Mouse (Mus musculus): Measurements from ENCODE around the gene F2. TPM values are rescaled to one million over a fixed set of nuclear protein-coding genes. Genes with fewer than 3 reads are reported as not detected.

The F2 gene
- 0.73 and 15.9 TPM in 2 replicates for polyA plus RNA-seq (2016; fragmentation: Nextera tagmentation; extraction: Ambion mirVana)

DNA sequence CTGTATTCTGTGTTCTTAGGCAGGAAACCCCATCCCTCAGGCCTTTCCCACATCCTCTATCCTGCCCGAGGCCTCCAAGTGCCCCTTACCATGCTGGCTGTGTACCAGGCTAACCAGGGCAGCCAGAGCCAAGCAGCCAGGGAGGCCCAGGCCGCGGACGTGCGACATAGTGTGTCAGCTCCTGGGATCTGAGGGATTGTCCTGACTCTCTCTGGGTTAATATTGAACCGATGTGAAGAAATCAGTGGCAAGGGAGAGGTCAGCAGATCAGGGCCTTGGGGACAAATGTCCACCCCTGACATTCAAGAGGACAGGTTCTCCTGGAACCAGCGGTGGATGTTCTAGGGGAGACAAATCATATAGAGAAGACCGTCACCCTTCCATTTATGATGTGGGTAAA lies at the start of gene F2:
TSS of gene F2 (minus strand) at position 186 of the 400 bp plus-strand sequence.
- H3K36me3 ChIP-seq = no peaks in the 10 kb centered on the region
- H3K27ac ChIP-seq = peak within 1 kb of the TSS; percentile 31; the same call in 1 of the 2 replicates
- no peaks in the 10 kb centered on the region for H3K27me3 ChIP-seq (ENCODE audit: insufficient read depth, poor library complexity, severe bottlenecking)
- no peaks in the 10 kb centered on the region for H3K9me3 ChIP-seq
- H3K4me3 ChIP-seq = no peak within 1 kb of the TSS
- WGBS = 86% methylated on average over 8 of the region's 8 CpGs
- no peak for DNase-seq (ENCODE audit: low spot score)
- H3K4me1 ChIP-seq = peaks cover 19% of the 10 kb centered on the region

- Histone ChIP-seq H3K36me3 (peaks cover 72% of the 10 kb centered on the region), H3K27ac (no peak overlapping the region), H3K4me3 (no peak overlapping the region), H3K27me3 (ENCODE audit: insufficient read depth, poor library complexity, severe bottlenecking) (no peaks in the 10 kb centered on the region), H3K9me3 (no peaks in the 10 kb centered on the region), H3K4me1 (0 out of 2 replicates have a peak, but pooled peaks cover 3% of the 10 kb centered on the region)
- no peak for DNase-seq (ENCODE audit: low spot score)
- WGBS = 75% methylated on average over 8 of the region's 8 CpGs
These were observed 47.7 kb upstream of the F2 start for GRCm38 (mm10) chr2:91683919-91684318.

DNA sequence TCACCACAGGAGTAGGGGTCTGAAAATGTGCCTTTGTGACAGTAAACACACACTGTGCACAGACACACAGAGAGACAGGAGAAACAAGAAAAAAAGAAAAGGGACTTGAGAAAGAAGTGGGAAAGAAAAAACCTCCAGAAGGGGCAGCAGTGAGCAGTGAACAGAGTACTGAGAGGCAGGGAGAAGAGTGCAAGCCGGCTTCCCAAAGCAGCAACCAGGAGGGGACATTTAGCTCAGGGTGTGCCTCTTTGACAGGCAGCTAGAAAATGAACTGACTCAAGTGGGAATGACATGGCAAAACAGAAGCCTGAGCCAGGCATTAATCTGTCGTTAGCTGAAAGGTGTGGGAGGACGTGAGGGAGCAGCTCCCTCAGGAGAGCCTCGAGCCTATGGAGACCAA lies 46.6 kb upstream of the F2 start:
- Histone ChIP-seq H3K4me1 (0 out of 2 replicates have a peak, but pooled peaks cover 3% of the 10 kb centered on the region), H3K27me3 (ENCODE audit: insufficient read depth, poor library complexity, severe bottlenecking) (no peaks in the 10 kb centered on the region), H3K36me3 (peaks cover 75% of the 10 kb centered on the region), H3K9me3 (no peaks in the 10 kb centered on the region), H3K27ac (no peak overlapping the region), H3K4me3 (no peak overlapping the region)
- DNase-seq (ENCODE audit: low spot score) = peak; percentile 84
- WGBS = 36% methylated on average over 4 of the region's 4 CpGs

- no peaks in the 10 kb centered on the region for H3K9me3 ChIP-seq
- no peak overlapping the region for H3K27ac ChIP-seq
- H3K4me1 ChIP-seq = no peaks in the 10 kb centered on the region
- H3K36me3 ChIP-seq = peaks cover 89% of the 10 kb centered on the region
- no peaks in the 10 kb centered on the region for H3K27me3 ChIP-seq (ENCODE audit: insufficient read depth, poor library complexity, severe bottlenecking)
- no peak overlapping the region for H3K4me3 ChIP-seq
- DNase-seq (ENCODE audit: low spot score) = no peak
These were observed 40.7 kb upstream of the F2 start for GRCm38 (mm10) chr2:91676961-91677360.

DNA sequence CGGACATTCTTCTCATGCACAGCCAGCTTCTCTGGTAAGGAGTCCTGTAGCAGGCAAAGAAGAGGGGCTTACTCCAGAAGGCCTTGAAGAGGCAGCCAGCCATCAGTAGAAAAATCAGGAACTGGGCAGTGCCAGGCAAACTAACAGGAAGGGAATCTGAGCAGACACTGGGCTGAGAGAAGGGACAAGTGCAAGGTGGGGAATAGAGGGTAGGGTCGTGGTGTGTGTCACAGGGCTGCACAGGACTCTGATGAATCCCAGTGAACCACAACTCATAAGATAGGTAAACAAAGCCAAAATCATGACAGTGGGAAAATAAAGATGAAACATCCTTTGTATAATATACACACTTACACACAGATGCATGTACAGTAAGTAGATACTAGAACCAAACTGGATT lies 40.2 kb upstream of the F2 start:
- Histone ChIP-seq H3K9me3 (no peaks in the 10 kb centered on the region), H3K36me3 (peaks cover 89% of the 10 kb centered on the region), H3K27ac (no peak overlapping the region), H3K4me1 (no peaks in the 10 kb centered on the region), H3K27me3 (ENCODE audit: insufficient read depth, poor library complexity, severe bottlenecking) (no peaks in the 10 kb centered on the region), H3K4me3 (no peak overlapping the region)
- 79% methylated on average over 2 of the region's 2 CpGs for WGBS
- DNase-seq (ENCODE audit: low spot score) = no peak

GRCm38 (mm10) chr2:91674895-91675294 lies 38.7 kb upstream of the F2 start:
- Histone ChIP-seq H3K9me3 (no peaks in the 10 kb centered on the region), H3K36me3 (peaks cover 93% of the 10 kb centered on the region), H3K27ac (no peak overlapping the region), H3K4me3 (no peak overlapping the region), H3K4me1 (no peaks in the 10 kb centered on the region), H3K27me3 (ENCODE audit: insufficient read depth, poor library complexity, severe bottlenecking) (no peaks in the 10 kb centered on the region)
- no peak for DNase-seq (ENCODE audit: low spot score)
- WGBS = 96% methylated on average over 5 of the region's 5 CpGs

GRCm38 (mm10) chr2:91673587-91673986 lies 37.4 kb upstream of the F2 start:
- Histone ChIP-seq H3K4me3 (no peak overlapping the region), H3K4me1 (no peaks in the 10 kb centered on the region), H3K27me3 (ENCODE audit: insufficient read depth, poor library complexity, severe bottlenecking) (no peaks in the 10 kb centered on the region), H3K9me3 (no peaks in the 10 kb centered on the region), H3K36me3 (peaks cover 95% of the 10 kb centered on the region), H3K27ac (no peak overlapping the region)
- 87% methylated on average over 2 of the region's 2 CpGs for WGBS
- no peak for DNase-seq (ENCODE audit: low spot score)

DNA sequence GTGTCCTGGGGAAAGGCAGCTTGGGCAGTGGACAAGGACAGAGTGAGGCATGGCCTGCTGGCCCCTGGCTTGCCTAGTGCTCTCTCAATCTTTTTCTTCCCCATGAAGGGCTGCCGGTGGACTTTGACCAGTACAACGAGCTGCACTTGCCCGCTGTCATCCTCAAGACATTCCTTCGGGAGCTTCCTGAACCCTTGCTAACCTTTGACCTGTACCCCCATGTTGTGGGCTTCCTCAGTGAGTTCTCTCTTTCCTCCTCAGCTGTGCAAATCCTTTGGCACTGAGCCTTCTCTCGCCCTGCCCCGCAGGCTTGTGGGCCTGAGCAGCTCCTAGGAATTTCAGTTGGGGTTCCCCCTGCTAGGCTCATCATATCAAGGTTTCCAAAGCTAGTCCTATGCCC lies 33.8 kb upstream of the F2 start:
- Histone ChIP-seq H3K27me3 (ENCODE audit: insufficient read depth, poor library complexity, severe bottlenecking) (no peaks in the 10 kb centered on the region), H3K9me3 (no peaks in the 10 kb centered on the region), H3K36me3 (peaks cover 95% of the 10 kb centered on the region), H3K4me1 (no peaks in the 10 kb centered on the region), H3K4me3 (no peak overlapping the region), H3K27ac (no peak overlapping the region)
- DNase-seq (ENCODE audit: low spot score) = no peak
- 89% methylated on average over 6 of the region's 6 CpGs for WGBS

DNA sequence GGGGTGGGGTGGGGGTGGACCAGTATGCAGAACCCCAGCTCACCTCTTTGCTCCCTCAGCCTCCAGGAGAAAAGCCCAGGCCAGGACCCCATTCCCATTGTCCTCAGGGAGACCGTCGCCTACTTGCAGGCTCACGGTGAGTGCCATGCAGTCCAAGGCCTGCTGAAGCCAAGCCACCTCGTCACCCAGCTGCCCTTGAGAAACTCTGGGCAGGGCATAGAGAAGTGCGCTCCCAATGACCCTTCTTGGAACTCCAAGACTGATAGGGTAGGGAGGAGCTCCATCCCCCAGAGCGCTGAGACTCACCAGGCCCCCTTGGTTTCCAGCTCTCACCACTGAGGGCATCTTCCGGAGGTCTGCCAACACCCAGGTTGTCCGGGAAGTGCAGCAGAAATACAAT lies 33.1 kb upstream of the F2 start:
- no peaks in the 10 kb centered on the region for H3K9me3 ChIP-seq
- no peaks in the 10 kb centered on the region for H3K4me1 ChIP-seq
- H3K27me3 ChIP-seq (ENCODE audit: insufficient read depth, poor library complexity, severe bottlenecking) = no peaks in the 10 kb centered on the region
- 87% methylated on average over 8 of the region's 8 CpGs for WGBS
- H3K36me3 ChIP-seq = peaks cover 94% of the 10 kb centered on the region
- H3K4me3 ChIP-seq = no peak overlapping the region
- DNase-seq (ENCODE audit: low spot score) = no peak
- no peak overlapping the region for H3K27ac ChIP-seq

DNA sequence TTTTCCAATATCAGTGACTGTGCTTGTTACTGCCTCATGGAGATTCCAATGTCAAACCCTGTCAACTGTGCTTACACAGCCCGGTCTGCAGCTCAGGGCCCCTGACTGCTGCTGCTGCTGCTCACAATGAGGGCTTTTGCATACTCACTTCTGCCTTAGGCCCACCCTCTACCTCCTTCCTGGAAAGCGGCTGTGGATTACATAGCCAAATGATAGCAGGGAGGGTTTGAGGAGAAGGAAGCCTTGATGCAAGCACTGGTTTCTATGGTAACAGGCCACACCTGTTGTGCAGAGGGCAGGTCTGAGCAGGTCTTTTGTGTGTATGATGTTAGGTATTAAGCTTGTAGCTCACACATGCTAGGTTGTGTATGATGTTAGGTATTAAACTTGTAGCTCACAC lies 31.5 kb upstream of the F2 start:
- WGBS = 69% methylated on average over 2 of the region's 2 CpGs
- peaks cover 94% of the 10 kb centered on the region for H3K36me3 ChIP-seq
- DNase-seq (ENCODE audit: low spot score) = no peak

DNA sequence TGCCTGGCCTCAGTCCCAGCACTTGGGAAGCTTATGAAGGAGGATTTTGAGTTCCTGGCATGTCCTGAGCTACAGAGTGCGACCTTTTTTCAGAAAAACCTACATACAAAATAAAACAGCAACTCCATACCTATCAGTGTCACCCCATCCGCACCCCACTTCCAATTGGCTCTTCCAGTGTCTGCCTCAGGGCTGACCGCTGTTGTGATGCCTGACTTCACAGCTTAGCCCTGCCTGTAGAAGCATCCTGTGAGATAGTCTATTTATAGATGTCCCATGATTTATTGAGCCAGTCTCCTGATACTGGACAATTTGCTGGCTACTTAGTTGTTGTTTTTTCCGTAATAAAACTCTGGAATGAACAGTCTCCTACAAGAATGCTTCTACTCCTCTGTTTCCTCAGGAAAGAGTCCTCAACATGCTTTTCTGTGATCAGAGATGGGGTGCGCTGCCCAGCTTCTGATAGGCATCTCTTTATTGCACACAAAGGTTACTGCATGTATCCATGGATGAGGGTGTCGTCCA lies 30.2 kb upstream of the F2 start:
- no peak overlapping the region for H3K27ac ChIP-seq
- WGBS = 84% methylated on average over 6 of the region's 6 CpGs
- H3K36me3 ChIP-seq = peaks cover 95% of the 10 kb centered on the region
- no peak for DNase-seq (ENCODE audit: low spot score)
- H3K9me3 ChIP-seq = no peaks in the 10 kb centered on the region
- no peaks in the 10 kb centered on the region for H3K4me1 ChIP-seq
- H3K4me3 ChIP-seq = no peak overlapping the region
- H3K27me3 ChIP-seq (ENCODE audit: insufficient read depth, poor library complexity, severe bottlenecking) = no peaks in the 10 kb centered on the region

More for the DNA sequence above, 31.5 kb upstream of the F2 start:
- Histone ChIP-seq H3K9me3 (no peaks in the 10 kb centered on the region), H3K27me3 (ENCODE audit: insufficient read depth, poor library complexity, severe bottlenecking) (no peaks in the 10 kb centered on the region), H3K4me3 (no peak overlapping the region), H3K4me1 (no peaks in the 10 kb centered on the region), H3K27ac (no peak overlapping the region)

- H3K27me3 ChIP-seq (ENCODE audit: insufficient read depth, poor library complexity, severe bottlenecking) = no peaks in the 10 kb centered on the region
- no peaks in the 10 kb centered on the region for H3K4me1 ChIP-seq
- H3K9me3 ChIP-seq = no peaks in the 10 kb centered on the region
- H3K36me3 ChIP-seq = peaks cover 93% of the 10 kb centered on the region
- H3K4me3 ChIP-seq = no peak overlapping the region
- DNase-seq (ENCODE audit: low spot score) = no peak
- no peak overlapping the region for H3K27ac ChIP-seq
These were observed 28.6 kb upstream of the F2 start for GRCm38 (mm10) chr2:91664780-91665179.

GRCm38 (mm10) chr2:91660981-91661380 lies 24.8 kb upstream of the F2 start:
- no peaks in the 10 kb centered on the region for H3K9me3 ChIP-seq
- H3K36me3 ChIP-seq = peaks cover 93% of the 10 kb centered on the region
- H3K4me1 ChIP-seq = peaks cover 12% of the 10 kb centered on the region
- H3K27ac ChIP-seq = no peak overlapping the region
- H3K4me3 ChIP-seq = no peak overlapping the region
- H3K27me3 ChIP-seq (ENCODE audit: insufficient read depth, poor library complexity, severe bottlenecking) = no peaks in the 10 kb centered on the region
- WGBS = 91% methylated on average over 6 of the region's 6 CpGs
- no peak for DNase-seq (ENCODE audit: low spot score)

GRCm38 (mm10) chr2:91659657-91660056 lies 23.4 kb upstream of the F2 start:
- H3K4me1 ChIP-seq = peaks cover 25% of the 10 kb centered on the region
- WGBS = 94% methylated on average over 8 of the region's 8 CpGs
- no peak for DNase-seq (ENCODE audit: low spot score)
- no peaks in the 10 kb centered on the region for H3K27me3 ChIP-seq (ENCODE audit: insufficient read depth, poor library complexity, severe bottlenecking)
- H3K4me3 ChIP-seq = no peak overlapping the region
- no peaks in the 10 kb centered on the region for H3K9me3 ChIP-seq
- peaks cover 98% of the 10 kb centered on the region for H3K36me3 ChIP-seq
- H3K27ac ChIP-seq = no peak overlapping the region
